Mouse (Mus musculus): ENCODE data around the gene Vmn1r207-ps.
"Not testable (repeated sequence)": the region's sequence is repeated elsewhere in the genome, so short reads cannot be mapped to it uniquely, and the experiment has no call there.

The Vmn1r207-ps gene

GRCm38 (mm10) chr13:22729529-22729928 lies at the start of gene Vmn1r207-ps:
TSS of gene Vmn1r207-ps (minus strand) at chr13:22729629.
- DNase-seq (ENCODE audit: low spot score): not testable (repeated sequence)

DNA sequence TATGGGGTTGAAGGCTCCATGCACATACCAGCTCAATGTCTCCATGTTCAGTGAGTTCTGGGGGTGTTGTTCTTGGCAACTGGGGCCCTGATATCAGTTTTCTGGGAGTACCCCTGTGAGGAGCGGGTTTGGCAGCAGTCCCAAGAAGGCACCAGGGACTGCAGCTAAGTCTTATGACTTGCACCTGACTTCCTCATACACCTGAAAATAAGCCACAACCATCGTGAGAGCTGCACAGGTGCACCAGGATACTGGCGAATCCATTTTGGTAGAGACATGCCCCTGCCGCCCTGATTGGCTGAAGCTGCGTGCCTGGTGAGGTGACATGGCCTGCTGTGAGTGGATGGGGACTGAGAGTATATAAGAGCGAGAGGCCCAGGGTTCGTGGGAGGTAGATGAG lies 47.9 kb upstream of the Vmn1r207-ps start, which contains the start of gene Vmn1r208:
TSS of gene Vmn1r208 (minus strand) at position 101 of the 400 bp plus-strand sequence.
- DNase-seq (ENCODE audit: low spot score): not testable (repeated sequence)

GRCm38 (mm10) chr13:22771592-22771991 lies 42.2 kb upstream of the Vmn1r207-ps start:
- not testable (repeated sequence) for DNase-seq (ENCODE audit: low spot score)

DNA sequence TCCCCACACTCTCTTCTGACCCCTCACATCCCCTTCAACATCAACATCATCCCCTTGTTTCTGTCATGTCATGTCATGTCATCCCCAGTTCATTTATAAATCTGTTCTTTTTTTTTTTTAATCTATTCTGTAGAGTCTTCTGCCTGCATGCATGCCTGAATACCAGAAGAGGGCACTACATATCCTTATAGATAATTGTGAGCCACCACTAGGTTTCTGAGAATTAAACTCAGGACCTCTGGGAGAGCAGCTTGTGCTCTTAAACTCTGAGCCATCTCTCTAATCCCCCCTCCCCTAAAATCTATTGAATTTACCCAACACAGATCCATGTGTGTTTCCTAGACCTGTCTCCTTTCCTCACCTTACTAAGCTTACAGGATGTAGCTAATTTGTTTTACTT lies 18.1 kb upstream of the Vmn1r207-ps start:
- no peak for DNase-seq (ENCODE audit: low spot score)

- not testable (repeated sequence) for DNase-seq (ENCODE audit: low spot score)
These were observed 22.5 kb downstream of the Vmn1r207-ps start for GRCm38 (mm10) chr13:22706947-22707346.

- not testable (repeated sequence) for DNase-seq (ENCODE audit: low spot score)
These were observed 26.5 kb downstream of the Vmn1r207-ps start for GRCm38 (mm10) chr13:22702951-22703350.
